Mouse (Mus musculus) intestine, embryonic 15.5 days (tissue): ENCODE data around the gene Ogfr. TPM values are rescaled to one million over a fixed set of nuclear protein-coding genes. Genes with fewer than 3 reads are reported as not detected.
A peak's percentile ranks its signal among the peaks of the same experiment; 100 is the strongest.

Experiments
- ATAC-seq: fragments of 200-750 bp; cut with Nextera tagmentation; 2 replicates; pipeline ENCODE4 v1.8.0; 2017; ENCODE audit warnings: moderate TSS enrichment, moderate library complexity
- H3K27ac ChIP-seq: fragments of 300-500 bp; sonication (generic); 2 replicates; pipeline ENCODE4 v1.5.1; 2015; ENCODE audit warnings: mild to moderate bottlenecking, inconsistent platforms
- H3K27me3 ChIP-seq: fragments of 300-500 bp; sonication (generic); replicated peaks from 2 replicates; pipeline ENCODE4 v1.6.1; 2015; ENCODE audit warnings: inconsistent platforms
- H3K36me3 ChIP-seq: fragments of 300-500 bp; sonication (generic); 2 replicates; pipeline ENCODE4 v1.6.1; 2015; ENCODE audit warnings: inconsistent platforms
- H3K4me1 ChIP-seq: fragments of 300-500 bp; sonication (generic); replicated peaks from 2 replicates; pipeline ENCODE4 v1.6.1; 2015; ENCODE audit warnings: inconsistent platforms
- H3K4me2 ChIP-seq: fragments of 300-500 bp; sonication (generic); replicated peaks from 2 replicates; pipeline ENCODE4 v1.6.1; 2015; ENCODE audit warnings: mild to moderate bottlenecking, inconsistent platforms
- H3K4me3 ChIP-seq: fragments of 300-500 bp; sonication (generic); replicated peaks from 2 replicates; pipeline ENCODE4 v1.5.1; 2015; ENCODE audit warnings: inconsistent platforms
- H3K9ac ChIP-seq: fragments of 300-500 bp; sonication (generic); 2 replicates; pipeline ENCODE4 v1.6.1; 2015; ENCODE audit warnings: inconsistent platforms
- H3K9me3 ChIP-seq: fragments of 300-500 bp; sonication (generic); 2 replicates; pipeline ENCODE4 v1.6.1; 2016; ENCODE audit warnings: inconsistent platforms
- whole genome bisulfite sequencing: fragments of 180-500 bp; shearing (Covaris S2); methylation state at CpG from one replicate; pipeline ENCODE4 v1.1.7; 2015; 5-methylcytosine and 5-hydroxymethylcytosine counted together
- polyA plus RNA-seq: library from polyadenylated mRNA; unstranded; fragments of >200 nt; fragmentation: Nextera tagmentation; extraction: Ambion mirVana; gene quantifications from 2 replicates; pipeline ENCODE4 v1.2.1, GENCODE M21; 2015

Gene Ogfr
- polyA plus RNA-seq, 1 experiment from 2014 or later = 42.1 TPM

- no peaks in the 10 kb centered on the region for H3K4me1 ChIP-seq
- H3K9me3 ChIP-seq = no peaks in the 10 kb centered on the region
- H3K4me3 ChIP-seq = no peak overlapping the region
- no peaks in the 10 kb centered on the region for H3K36me3 ChIP-seq
- H3K4me2 ChIP-seq = no peak overlapping the region
- ATAC-seq = no peak
- H3K27ac ChIP-seq = no peak overlapping the region
- H3K9ac ChIP-seq = no peak overlapping the region
- H3K27me3 ChIP-seq = no peaks in the 10 kb centered on the region
- 76% methylated on average over 2 of the region's 2 CpGs for WGBS
These were observed 22.8 kb downstream of the Ogfr start for GRCm38 (mm10) chr2:180611882-180612281.

DNA sequence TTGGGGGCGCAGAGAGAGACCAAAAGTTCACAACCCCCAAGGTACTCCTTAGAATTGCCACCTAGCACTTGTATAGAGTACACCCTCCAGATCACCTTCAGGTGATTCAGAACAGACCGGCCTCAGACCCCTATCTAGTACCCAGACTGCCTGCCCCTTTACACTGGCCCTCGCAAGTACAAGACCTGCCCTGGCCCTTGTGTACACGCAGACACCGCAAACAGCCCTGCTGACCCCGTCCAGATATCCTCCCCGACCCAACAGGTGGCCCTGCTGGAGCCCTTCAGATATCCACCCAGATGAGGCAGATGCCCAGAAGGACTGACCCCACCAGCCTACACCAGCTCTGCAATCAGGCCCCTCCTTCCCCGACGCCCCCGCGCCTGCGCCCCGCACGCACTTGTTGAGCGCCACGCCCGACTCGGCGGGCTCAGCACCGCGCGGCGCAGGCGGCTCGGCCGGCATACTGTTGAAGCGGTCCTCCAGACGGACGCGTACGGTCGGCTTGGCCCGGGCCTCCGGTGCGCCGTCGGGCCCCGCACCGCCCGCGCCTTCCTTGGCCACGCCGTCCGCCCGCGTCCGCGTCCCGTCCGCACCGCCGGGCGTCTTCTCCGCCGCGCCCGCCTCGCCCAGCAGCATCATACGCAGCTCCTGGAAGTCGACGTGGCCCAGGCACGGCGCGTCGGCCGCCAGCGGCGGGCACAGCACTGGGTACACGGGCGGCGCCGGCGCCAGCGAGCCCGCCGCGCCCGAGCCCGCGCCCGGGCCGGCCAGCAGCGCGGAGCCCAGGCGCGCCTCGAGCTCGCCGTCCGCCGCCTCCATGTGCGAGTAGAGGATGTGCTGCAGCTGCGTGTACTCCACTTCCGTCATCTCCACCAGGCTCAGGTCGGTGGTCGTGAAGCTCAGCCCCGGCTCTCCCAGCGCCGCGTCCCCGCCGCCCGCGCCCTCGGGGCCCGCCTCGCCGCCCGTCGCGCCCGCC lies 52.8 kb downstream of the Ogfr start:
- Histone ChIP-seq H3K9ac (no peak overlapping the region), H3K4me1 (peaks cover 6% of the 10 kb centered on the region; the same call in 1 of the 2 replicates), H3K27ac (no peak overlapping the region), H3K27me3 (peaks cover 40% of the 10 kb centered on the region), H3K4me2 (peak overlapping the region; percentile 58), H3K9me3 (peaks cover 14% of the 10 kb centered on the region), H3K4me3 (peak overlapping the region; percentile 34), H3K36me3 (no peaks in the 10 kb centered on the region)
- ATAC-seq = peak; percentile 72
- WGBS = 2% methylated on average over 80 of the region's 112 CpGs

DNA sequence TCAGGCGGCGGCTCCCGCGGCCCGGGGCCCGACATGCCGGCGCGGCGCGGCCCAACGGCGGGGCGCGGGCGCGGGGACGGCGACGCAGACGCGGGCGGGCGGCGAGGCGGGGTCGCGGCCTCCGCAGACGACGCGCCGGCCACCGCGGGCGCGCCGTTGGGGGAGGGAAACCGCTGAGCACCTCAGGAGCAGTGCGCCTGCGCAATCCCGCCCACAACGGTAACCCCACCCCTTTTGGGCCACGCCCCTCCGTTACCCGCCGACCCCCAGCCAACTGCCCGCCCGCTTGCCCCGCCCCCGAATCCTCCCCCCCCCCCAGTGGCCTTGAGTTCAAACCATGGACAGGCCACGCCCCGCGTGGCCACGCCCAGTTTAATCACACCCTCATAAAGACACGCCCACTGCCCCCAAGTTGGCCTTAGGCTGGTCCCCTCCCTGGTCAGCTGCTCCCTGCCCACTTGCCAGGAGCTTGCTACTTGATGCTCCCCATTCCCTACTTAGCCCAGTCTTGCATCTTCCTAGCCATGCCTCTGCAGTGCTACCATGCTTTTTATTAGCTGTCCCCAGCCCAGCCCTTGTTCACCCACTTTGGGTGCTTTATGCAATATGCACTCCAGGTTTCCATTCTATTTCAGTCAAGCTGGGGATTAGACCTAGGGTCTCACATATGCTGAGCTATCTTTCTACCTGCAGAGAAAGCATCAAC lies 53.7 kb downstream of the Ogfr start, which contains the start of gene Tcfl5:
Gene Tcfl5, minus strand, starts transcription at position 154 of the 706 bp plus-strand sequence.
- peaks cover 40% of the 10 kb centered on the region for H3K27me3 ChIP-seq
- no peaks in the 10 kb centered on the region for H3K36me3 ChIP-seq
- H3K4me2 ChIP-seq = peak within 1 kb of the TSS; percentile 58
- H3K4me3 ChIP-seq = peak within 1 kb of the TSS; percentile 34
- H3K9ac ChIP-seq = no peak within 1 kb of the TSS
- WGBS = 3% methylated on average over 38 of the region's 56 CpGs
- H3K27ac ChIP-seq = no peak within 1 kb of the TSS
- peaks cover 6% of the 10 kb centered on the region; the same call in 1 of the 2 replicates for H3K4me1 ChIP-seq
- ATAC-seq = no peak; the same call in none of the 2 replicates
- peaks cover 14% of the 10 kb centered on the region for H3K9me3 ChIP-seq

DNA sequence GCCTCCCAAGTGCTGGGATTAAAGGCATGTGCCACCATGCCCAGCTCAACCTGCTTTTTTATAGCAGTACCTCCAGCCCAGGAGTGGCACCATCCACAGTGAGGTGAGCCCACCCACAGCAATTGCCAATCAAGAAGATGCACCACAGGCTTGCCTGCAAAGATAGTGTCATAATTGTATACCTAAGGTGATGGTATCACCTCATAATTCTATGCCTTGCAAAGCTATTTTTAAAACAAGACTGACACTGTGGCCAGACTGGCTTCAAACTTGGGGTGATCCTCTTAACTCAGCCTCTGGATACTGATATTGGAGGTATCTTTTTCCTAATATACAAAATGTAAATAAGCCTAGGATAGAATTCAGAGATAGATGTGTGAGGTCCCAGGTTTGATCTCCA lies 54.6 kb downstream of the Ogfr start:
- peaks cover 6% of the 10 kb centered on the region; the same call in 1 of the 2 replicates for H3K4me1 ChIP-seq
- no peaks in the 10 kb centered on the region for H3K36me3 ChIP-seq
- no peak overlapping the region for H3K27ac ChIP-seq
- no peak for ATAC-seq
- no peak overlapping the region for H3K9ac ChIP-seq
- H3K9me3 ChIP-seq = peaks cover 14% of the 10 kb centered on the region
- no peak overlapping the region for H3K4me2 ChIP-seq
- no peak overlapping the region for H3K4me3 ChIP-seq
- H3K27me3 ChIP-seq = peaks cover 33% of the 10 kb centered on the region

Other genes starting within 250 kb of the Ogfr start
- gene Slco4a1, start 133.0 kb upstream of the Ogfr start, polyA plus RNA-seq = 2.3 and 2.8 TPM in 2 replicates
- gene Ntsr1, start 89.3 kb upstream of the Ogfr start, polyA plus RNA-seq = 2.4 and 2.8 TPM in 2 replicates
- 20.7 and 22.3 TPM in 2 replicates for gene Mrgbp, start 7.9 kb upstream of the Ogfr start, polyA plus RNA-seq
- gene Col9a3, start 8.5 kb downstream of the Ogfr start, polyA plus RNA-seq = 5.5 and 6.7 TPM in 2 replicates
- 0.13 TPM in 1 of 2 replicates, not detected in the other for gene Tcfl5, start 53.5 kb downstream of the Ogfr start, polyA plus RNA-seq
- gene Dido1, start 120.8 kb downstream of the Ogfr start, polyA plus RNA-seq = 22.8 and 23.2 TPM in 2 replicates
- gene Gid8, start 120.9 kb downstream of the Ogfr start, polyA plus RNA-seq = 52.6 and 55.1 TPM in 2 replicates
- 2.3 and 4.6 TPM in 2 replicates for gene Slc17a9, start 136.0 kb downstream of the Ogfr start, polyA plus RNA-seq
- gene Bhlhe23, start 187.7 kb downstream of the Ogfr start, polyA plus RNA-seq = not detected in 2 replicates